Mouse (Mus musculus): Measurements from ENCODE around the gene Zc3h18.

The Zc3h18 gene

DNA sequence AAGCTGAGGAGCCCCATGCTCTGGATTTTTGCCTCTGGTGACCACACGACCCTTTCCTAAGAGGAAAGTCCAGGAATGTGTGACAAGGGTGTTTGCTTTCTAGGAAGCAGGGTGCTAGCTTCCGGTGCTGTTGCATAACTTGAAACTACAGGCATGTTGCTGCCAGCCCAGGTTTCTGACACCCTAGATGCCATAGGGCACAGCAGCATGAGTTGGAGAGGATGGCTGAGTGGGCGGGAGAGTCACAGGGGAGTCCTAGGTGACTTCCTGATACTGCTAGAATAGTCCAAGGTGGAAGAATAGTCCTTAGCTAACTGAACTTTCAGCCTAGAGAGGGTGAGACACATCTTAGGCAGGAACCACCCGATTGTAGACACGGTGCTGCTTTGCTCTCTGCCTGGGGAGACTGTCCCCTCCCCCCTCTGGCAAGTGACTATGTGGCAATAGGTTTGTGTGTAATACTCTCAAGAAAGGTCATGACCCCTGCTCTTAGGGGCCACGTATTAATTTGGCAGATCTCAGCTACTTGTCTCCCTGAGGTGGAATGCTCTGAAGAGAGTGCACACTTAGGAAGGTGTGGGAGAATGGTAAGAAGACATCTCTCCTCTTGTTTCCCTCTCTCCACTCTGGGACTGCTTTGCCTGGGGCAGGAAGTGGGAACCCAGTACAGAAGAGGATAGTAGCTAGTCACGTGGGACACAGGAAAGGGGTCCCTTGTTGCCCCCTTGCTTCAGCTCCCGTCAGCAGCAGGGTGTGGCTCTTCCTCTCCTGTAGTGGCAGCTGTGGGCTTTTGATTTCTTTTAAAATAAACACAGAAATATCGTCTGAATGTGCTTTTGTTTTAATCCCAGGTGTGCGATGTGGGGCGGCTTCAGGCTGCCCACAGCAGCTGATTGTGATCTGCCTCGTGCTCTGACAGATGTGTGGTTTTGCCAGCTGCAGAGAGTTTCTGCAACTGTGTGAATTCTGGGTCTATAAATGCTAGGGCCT, 87.5 kb downstream of the Zc3h18 start:
- DNase-seq (ENCODE audit: low spot score in 2 of 2): no peak

DNA sequence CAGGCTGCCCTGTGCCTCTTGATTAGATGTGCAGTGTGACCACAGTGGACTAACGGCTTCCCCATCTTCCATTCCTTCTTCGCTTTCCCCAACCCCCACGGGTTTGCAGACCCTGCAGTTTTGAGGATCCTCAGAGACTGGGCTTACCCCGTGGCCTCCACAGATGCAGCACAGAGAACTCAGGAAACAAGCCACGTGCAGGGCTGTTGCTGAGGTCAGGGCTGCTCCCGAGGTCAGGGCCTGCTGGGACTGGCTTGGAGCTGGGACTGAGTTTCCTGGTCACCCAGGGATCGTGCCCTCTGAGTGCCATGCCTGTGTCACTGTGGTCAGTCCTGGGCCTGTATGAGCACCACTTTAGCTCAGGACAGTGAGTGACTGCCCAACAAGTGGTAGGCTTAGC, 88.6 kb downstream of the Zc3h18 start:
- no peak for DNase-seq (ENCODE audit: low spot score in 2 of 2)

All from right cerebral cortex, postnatal 10 days (tissue).